Mouse (Mus musculus) forebrain, postnatal 0 days (tissue): ENCODE results near the gene Cachd1. TPM values are rescaled to one million over a fixed set of nuclear protein-coding genes. Genes with fewer than 3 reads are reported as not detected.

ENCODE experiments used
- ATAC-seq: fragments of 200-750 bp; cut with Nextera tagmentation; 2 replicates; pipeline ENCODE4 v1.8.0; 2017; ENCODE audit warnings: mild to moderate bottlenecking, moderate library complexity
- DNase-seq: peaks from one replicate; pipeline ENCODE4 v3.0.0-alpha.2; 2015
- H3K27ac ChIP-seq: fragments of 300-500 bp; sonication (generic); 2 replicates; pipeline ENCODE4 v1.5.1; 2014; ENCODE audit warnings: low read depth, mild to moderate bottlenecking, antibody characterized with exemption, low read length, moderate library complexity, mixed read lengths
- H3K27me3 ChIP-seq: fragments of 300-500 bp; sonication (generic); 2 replicates; pipeline ENCODE4 v1.6.1; 2014; ENCODE audit warnings: mild to moderate bottlenecking, low read length, mixed read lengths; ENCODE audit not compliant: insufficient read depth
- H3K36me3 ChIP-seq: fragments of 300-500 bp; sonication (generic); 2 replicates; pipeline ENCODE4 v1.6.1; 2014; ENCODE audit warnings: mild to moderate bottlenecking, moderate library complexity; ENCODE audit not compliant: insufficient read depth
- H3K4me1 ChIP-seq: fragments of 300-500 bp; sonication (generic); 2 replicates; pipeline ENCODE4 v1.6.1; 2014; ENCODE audit warnings: antibody characterized with exemption; ENCODE audit not compliant: insufficient read depth
- H3K4me2 ChIP-seq: fragments of 300-500 bp; sonication (generic); 2 replicates; pipeline ENCODE4 v1.6.1; 2014; ENCODE audit warnings: low read depth, mild to moderate bottlenecking, moderate library complexity
- H3K4me3 ChIP-seq: fragments of 300-500 bp; sonication (generic); 2 replicates; pipeline ENCODE4 v1.5.1; 2014; ENCODE audit warnings: low read depth, low read length, mixed read lengths
- H3K9ac ChIP-seq: fragments of 300-500 bp; sonication (generic); 2 replicates; pipeline ENCODE4 v1.6.1; 2014; ENCODE audit warnings: mild to moderate bottlenecking
- H3K9me3 ChIP-seq: fragments of 300-500 bp; sonication (generic); 2 replicates; pipeline ENCODE4 v1.6.1; 2016; ENCODE audit warnings: low read length
- CTCF ChIP-seq: sonication (generic); IDR thresholded peaks from 2 replicates; pipeline ENCODE4 v1.5.1; 2016; ENCODE audit warnings: antibody characterized with exemption, control low read depth, low read depth
- whole genome bisulfite sequencing: fragments of 180-500 bp; shearing (Covaris S2); extraction: QIAGEN DNeasy Blood & Tissue Kit; methylation state at CpG from one replicate; pipeline ENCODE4 v1.1.7; 2014; 5-methylcytosine and 5-hydroxymethylcytosine counted together
- polyA plus RNA-seq: library from polyadenylated mRNA; unstranded; fragments of >200 nt; fragmentation: Nextera tagmentation; extraction: Ambion mirVana; gene quantifications from 2 replicates; pipeline ENCODE4 v1.2.1, GENCODE M21; 2015
- total RNA-seq: library from RNA; depleted of rRNA; stranded (reverse); fragments of >200 nt; gene quantifications from 2 replicates; pipeline ENCODE4 v1.2.3, GENCODE M21; 2014

Gene Cachd1
- total and polyA plus RNA-seq, 2 experiments from 2014 or later = 12.9 to 16.9 TPM

- Histone ChIP-seq H3K9me3 (no peaks in the 10 kb centered on the region), H3K9ac (0 out of 2 replicates have a peak overlapping the region, but pooled peaks have one; percentile 25), H3K4me2 (peak overlapping the region; percentile 5; the same call in 1 of the 2 replicates), H3K4me3 (no peak overlapping the region), H3K36me3 (no peaks in the 10 kb centered on the region), H3K27ac (peak overlapping the region; percentile 35; the same call in 1 of the 2 replicates), H3K4me1 (peaks cover 15% of the 10 kb centered on the region; the same call in 1 of the 2 replicates), H3K27me3 (no peaks in the 10 kb centered on the region)
- no peak for TF ChIP-seq CTCF
- peak; percentile 31 for DNase-seq
- WGBS = 13% methylated on average over 19 of the region's 19 CpGs
- ATAC-seq = peak; percentile 58
Measured at GRCm38 (mm10) chr4:100885793-100886742, 109.6 kb downstream of the Cachd1 start.

DNA sequence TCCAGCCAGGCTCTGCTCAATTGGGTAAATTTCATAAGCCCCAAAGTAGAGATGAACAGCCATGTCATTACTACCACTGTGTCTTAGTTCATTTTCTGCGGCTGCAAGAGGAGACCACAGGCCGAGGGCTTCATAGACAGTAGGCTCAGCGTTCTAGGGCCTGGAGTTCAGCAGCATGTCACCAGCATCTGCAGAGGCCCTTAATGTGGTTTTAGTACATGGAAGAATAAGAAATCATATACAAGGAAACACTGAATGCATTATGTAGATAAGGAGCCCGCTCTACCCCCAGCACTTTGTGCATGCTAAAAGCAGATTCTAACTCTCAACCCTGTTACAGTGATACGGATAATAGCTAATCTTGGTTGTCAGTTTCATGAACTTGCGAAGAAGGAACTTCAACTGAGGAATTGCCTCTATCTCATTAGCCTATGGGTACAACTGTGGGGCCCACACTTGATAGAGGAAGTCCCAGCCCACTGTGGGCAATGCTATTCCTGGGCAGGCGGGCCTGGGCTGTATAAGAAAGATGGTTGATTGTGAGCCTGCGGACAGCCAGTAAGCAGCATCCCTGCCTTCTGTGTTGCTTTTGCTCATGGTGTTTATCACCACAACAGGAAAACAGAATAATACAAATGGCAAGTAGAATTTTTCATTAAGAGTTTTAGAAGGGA is 110.4 kb downstream of the Cachd1 start:
- Histone ChIP-seq H3K4me2 (no peak overlapping the region), H3K36me3 (no peaks in the 10 kb centered on the region), H3K9ac (no peak overlapping the region), H3K27ac (no peak overlapping the region), H3K4me3 (no peak overlapping the region), H3K9me3 (no peaks in the 10 kb centered on the region), H3K4me1 (peaks cover 15% of the 10 kb centered on the region; the same call in 1 of the 2 replicates), H3K27me3 (no peaks in the 10 kb centered on the region)
- no peak for TF ChIP-seq CTCF
- DNase-seq (no peak), ATAC-seq (peak; percentile 25; the same call in 1 of the 2 replicates)
- 80% methylated on average over 8 of the region's 8 CpGs for WGBS

GRCm38 (mm10) chr4:100890106-100890970 is 113.9 kb downstream of the Cachd1 start:
- Histone ChIP-seq H3K27ac (no peak overlapping the region), H3K4me2 (no peak overlapping the region), H3K9ac (no peak overlapping the region), H3K4me1 (peaks cover 15% of the 10 kb centered on the region; the same call in 1 of the 2 replicates), H3K4me3 (no peak overlapping the region), H3K36me3 (no peaks in the 10 kb centered on the region), H3K27me3 (no peaks in the 10 kb centered on the region), H3K9me3 (no peaks in the 10 kb centered on the region)
- DNase-seq (peak; percentile 29), ATAC-seq (no peak)
- TF ChIP-seq CTCF = no peak
- WGBS = 30% methylated on average over 7 of the region's 7 CpGs

DNA sequence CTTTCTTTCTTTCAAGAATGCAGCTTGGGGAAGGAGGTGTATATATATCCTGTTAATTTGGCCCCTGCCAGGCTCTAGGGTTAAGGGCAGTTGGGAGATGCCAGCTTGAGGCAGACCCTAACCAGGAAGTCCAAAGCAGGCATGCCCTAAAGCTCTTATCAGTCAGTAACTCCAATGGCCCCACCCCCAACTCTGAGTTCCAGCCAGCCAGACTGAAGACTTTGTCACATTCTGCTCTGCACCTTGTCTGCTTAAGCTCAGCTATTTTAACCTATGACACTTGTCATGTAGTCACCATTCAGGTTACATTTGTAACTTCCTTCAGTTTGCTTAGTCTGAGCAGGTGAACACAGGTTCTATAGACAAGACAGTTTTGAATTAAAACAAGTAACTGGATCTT is 117.3 kb downstream of the Cachd1 start:
- Histone ChIP-seq H3K9ac (no peak overlapping the region), H3K4me3 (no peak overlapping the region), H3K9me3 (no peaks in the 10 kb centered on the region), H3K36me3 (no peaks in the 10 kb centered on the region), H3K4me2 (no peak overlapping the region), H3K4me1 (peaks cover 7% of the 10 kb centered on the region; the same call in 1 of the 2 replicates), H3K27ac (no peak overlapping the region), H3K27me3 (no peaks in the 10 kb centered on the region)
- ATAC-seq (no peak), DNase-seq (no peak)
- TF ChIP-seq CTCF = no peak

- Histone ChIP-seq H3K4me1 (peaks cover 7% of the 10 kb centered on the region; the same call in 1 of the 2 replicates), H3K4me3 (no peak overlapping the region), H3K4me2 (no peak overlapping the region), H3K36me3 (no peaks in the 10 kb centered on the region), H3K27ac (no peak overlapping the region), H3K9me3 (no peaks in the 10 kb centered on the region), H3K9ac (no peak overlapping the region), H3K27me3 (no peaks in the 10 kb centered on the region)
- ATAC-seq (no peak), DNase-seq (no peak)
- 76% methylated on average over 2 of the region's 2 CpGs for WGBS
- TF ChIP-seq CTCF = no peak
Measured at GRCm38 (mm10) chr4:100894142-100894541, 117.7 kb downstream of the Cachd1 start.

- ATAC-seq (no peak), DNase-seq (no peak)
- Histone ChIP-seq H3K36me3 (no peaks in the 10 kb centered on the region), H3K9me3 (no peaks in the 10 kb centered on the region), H3K4me1 (no peaks in the 10 kb centered on the region), H3K4me3 (no peak overlapping the region), H3K9ac (no peak overlapping the region), H3K27ac (no peak overlapping the region), H3K27me3 (no peaks in the 10 kb centered on the region), H3K4me2 (no peak overlapping the region)
- no peak for TF ChIP-seq CTCF
- WGBS = 43% methylated on average over 8 of the region's 8 CpGs
Measured at GRCm38 (mm10) chr4:100896260-100897010, 120.0 kb downstream of the Cachd1 start.
